Mouse (Mus musculus): ENCODE results near the gene Zfp451.
A peak's percentile ranks its signal among the peaks of the same experiment; 100 is the strongest.
"Not testable (repeated sequence)": the region's sequence is repeated elsewhere in the genome, so short reads cannot be mapped to it uniquely, and the experiment has no call there.

Zfp451 gene

GRCm38 (mm10) chr1:33757491-33758041, 56.8 kb downstream of the Zfp451 start, which contains the start of gene Bag2:
Bag2 (minus strand) TSS chr1:33757795.
- DNase-seq (ENCODE audit: low spot score) = peak; percentile 67

- DNase-seq (ENCODE audit: low spot score) = peak; percentile 48
Measured at GRCm38 (mm10) chr1:33757033-33757413, 57.4 kb downstream of the Zfp451 start.

DNA sequence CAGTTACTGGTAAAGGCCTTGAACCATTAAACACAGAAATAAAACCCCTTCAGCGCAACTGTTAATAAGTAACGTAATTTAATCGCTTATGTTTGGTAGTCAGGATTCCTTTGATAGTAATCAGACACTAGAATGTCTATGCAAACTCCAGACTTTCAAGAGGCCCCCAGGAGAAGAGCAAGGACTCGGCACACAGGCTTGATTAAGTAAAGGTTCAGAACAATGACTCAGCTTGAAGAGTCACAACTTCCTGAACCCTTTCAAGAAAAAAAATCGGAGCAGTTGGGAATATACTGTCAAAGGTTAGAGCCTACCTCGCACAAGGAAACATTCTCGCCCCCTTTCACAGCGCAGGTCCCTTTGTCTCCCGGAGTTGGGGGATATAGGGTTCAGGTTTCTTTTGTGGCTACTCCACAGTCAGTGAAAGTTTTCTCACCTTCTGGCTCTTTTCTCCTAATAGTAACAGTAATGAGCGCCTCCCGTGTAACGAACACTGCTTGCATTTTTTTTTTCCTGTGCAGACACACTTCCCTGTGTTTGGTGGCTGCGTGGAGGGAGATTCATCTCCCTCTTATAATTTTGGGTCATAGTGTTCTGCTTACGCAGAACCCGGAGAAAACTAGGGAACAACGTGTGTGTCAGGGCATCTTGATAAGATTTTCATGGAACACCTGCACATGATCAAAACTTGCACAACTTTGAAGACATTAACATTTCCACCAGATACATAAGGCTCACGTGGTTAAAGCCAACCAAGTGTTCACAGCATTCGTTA, 58.0 kb downstream of the Zfp451 start:
- peak; percentile 11 for DNase-seq (ENCODE audit: low spot score)

DNA sequence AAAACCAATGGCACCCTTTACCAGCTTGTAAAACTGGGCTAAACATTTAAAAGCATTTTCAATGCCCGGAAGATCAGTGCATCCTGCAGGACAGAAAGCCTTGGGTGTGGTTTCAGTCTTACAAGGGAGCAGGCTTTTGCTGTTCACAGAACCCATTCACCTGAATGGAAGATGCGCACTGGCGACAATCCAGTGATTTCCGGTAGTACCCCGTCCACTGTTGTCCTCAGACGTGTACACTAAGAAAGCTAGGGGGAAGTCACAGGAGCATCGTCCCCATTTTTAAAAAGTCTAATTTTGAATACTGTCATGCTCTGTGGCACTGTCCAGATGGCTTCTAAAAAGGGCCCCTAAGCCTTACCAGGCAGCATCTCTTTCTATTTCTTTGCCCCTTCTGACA, 58.6 kb downstream of the Zfp451 start:
- DNase-seq (ENCODE audit: low spot score) = no peak

- DNase-seq (ENCODE audit: low spot score) = no peak
Measured at GRCm38 (mm10) chr1:33754965-33755735, 59.2 kb downstream of the Zfp451 start.

GRCm38 (mm10) chr1:33754089-33754488, 60.3 kb downstream of the Zfp451 start:
- no peak for DNase-seq (ENCODE audit: low spot score)

- no peak for DNase-seq (ENCODE audit: low spot score)
Measured at GRCm38 (mm10) chr1:33751283-33751682, 63.1 kb downstream of the Zfp451 start.

- DNase-seq (ENCODE audit: low spot score) = not testable (repeated sequence)
Measured at GRCm38 (mm10) chr1:33749709-33750108, 64.7 kb downstream of the Zfp451 start.

GRCm38 (mm10) chr1:33749109-33749508, 65.3 kb downstream of the Zfp451 start:
- DNase-seq (ENCODE audit: low spot score) = no peak

DNA sequence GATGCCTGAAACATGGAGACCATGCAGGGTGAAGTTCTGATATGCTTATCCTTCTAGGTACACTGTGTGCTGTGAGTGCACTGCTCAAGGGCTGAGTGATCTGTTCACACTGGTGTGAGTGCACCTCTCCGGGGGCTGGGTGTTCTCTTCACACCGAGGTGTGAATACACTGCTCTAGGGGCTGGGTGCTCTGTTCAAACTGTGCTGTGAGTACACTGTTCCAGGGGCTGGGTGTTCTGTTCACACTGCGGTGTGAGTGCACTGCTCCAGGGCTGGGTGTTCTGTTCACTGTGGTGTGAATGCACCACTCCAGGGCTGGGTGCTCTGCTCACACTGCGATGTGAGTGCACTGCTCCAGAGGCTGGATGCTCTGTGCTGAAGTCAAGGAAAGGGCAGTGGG, 68.5 kb downstream of the Zfp451 start:
- DNase-seq (ENCODE audit: low spot score) = no peak

GRCm38 (mm10) chr1:33744815-33745214, 69.6 kb downstream of the Zfp451 start:
- DNase-seq (ENCODE audit: low spot score) = not testable (repeated sequence)

- DNase-seq (ENCODE audit: low spot score) = peak; percentile 54
Measured at GRCm38 (mm10) chr1:33742903-33743302, 71.5 kb downstream of the Zfp451 start.

GRCm38 (mm10) chr1:33739302-33739701, 75.1 kb downstream of the Zfp451 start:
- peak; percentile 92 for DNase-seq (ENCODE audit: low spot score)

DNA sequence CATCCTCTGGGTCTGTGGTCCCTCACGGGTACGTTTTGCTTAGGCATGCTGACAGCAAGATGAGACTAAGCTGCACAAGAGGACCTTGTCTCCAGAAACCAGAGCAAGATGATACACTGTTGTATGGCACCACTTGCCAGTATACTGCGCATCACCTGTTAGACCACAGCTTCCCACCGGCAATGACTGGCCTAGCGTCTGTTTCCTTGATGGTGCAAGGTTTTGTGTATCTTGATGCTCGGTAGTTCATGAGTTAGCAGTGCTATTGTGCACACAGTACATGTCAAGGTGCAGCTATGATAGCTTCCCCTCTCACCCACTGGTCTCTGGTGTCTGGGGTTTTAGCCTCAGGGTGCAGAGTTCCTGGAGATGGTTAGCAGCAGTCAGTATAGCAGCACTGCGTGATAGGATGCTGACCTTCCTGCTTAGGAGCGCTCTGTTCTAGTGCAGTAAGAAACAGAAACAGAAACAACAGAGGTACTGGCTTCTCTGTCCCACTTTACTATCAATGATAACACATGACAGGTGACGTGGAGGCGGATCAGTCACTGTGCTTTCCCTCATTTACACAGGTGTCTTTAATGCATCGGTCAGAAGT, 75.6 kb downstream of the Zfp451 start:
- no peak for DNase-seq (ENCODE audit: low spot score)

DNA sequence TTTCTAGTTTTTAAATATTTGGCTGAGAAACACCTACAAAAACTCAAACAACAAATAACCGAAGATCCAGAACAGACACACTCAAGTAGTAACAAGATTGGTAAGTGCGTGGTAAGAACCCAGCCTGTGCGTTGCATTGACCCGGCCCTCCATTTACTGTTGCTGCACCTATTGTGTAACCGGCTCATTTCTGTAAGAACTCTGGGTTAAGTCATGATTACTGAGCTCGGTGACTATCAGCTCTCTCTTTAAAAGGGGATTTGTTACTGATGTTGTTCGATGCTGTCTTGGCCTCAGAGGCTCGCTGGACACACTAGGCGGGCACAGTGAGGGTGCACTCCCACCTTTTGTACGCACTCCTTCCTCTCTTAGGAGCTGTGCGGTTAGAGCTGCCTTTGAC, 76.1 kb downstream of the Zfp451 start:
- DNase-seq (ENCODE audit: low spot score) = no peak

- DNase-seq (ENCODE audit: low spot score) = no peak
Measured at GRCm38 (mm10) chr1:33734001-33734685, 80.3 kb downstream of the Zfp451 start.

DNA sequence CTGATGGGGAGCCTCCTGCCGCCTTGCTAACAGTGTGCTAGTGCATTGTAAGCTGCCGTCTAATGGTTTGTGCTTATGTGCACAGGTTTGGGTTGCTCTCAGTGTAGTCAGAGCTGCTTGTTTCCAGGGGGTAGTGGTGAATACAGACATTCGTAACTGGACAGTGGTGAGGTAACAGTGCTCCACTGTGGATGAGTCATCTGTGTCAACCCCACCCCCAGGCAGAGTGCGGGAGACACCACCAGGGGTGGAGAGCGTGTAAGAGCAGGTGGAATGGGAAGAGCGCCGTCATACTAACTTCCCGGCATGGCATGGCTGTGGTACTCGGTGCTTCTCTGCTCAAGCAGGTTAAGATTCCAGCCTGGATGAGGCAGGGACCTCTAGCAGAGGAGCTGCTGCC, 81.4 kb downstream of the Zfp451 start:
- DNase-seq (ENCODE audit: low spot score) = no peak

DNA sequence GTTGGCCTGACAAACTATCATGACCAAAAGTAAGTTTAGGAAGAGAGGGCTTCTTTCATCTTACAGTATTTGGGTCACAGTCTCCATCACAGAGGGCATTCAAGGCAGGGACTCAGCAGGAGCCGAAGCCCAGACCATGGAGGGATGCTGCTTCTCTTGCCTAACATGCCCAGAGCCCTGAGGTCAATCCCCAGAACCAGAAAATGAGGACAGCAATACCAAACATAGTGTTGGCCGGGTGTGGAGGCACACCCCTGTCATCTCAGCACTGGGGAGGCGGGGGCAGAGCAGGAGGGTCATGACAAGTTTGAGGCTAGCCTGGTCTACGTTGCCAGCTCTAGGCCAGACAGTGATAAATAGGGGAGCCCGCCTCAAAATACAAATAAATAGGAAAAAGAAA, 89.3 kb downstream of the Zfp451 start:
- DNase-seq (ENCODE audit: low spot score) = no peak

GRCm38 (mm10) chr1:33724516-33724915, 89.9 kb downstream of the Zfp451 start:
- DNase-seq (ENCODE audit: low spot score) = no peak

- no peak for DNase-seq (ENCODE audit: low spot score)
Measured at GRCm38 (mm10) chr1:33721020-33721419, 93.4 kb downstream of the Zfp451 start.

GRCm38 (mm10) chr1:33720231-33720630, 94.2 kb downstream of the Zfp451 start:
- DNase-seq (ENCODE audit: low spot score) = no peak

- DNase-seq (ENCODE audit: low spot score) = peak; percentile 85
Measured at GRCm38 (mm10) chr1:33719733-33720225, 94.6 kb downstream of the Zfp451 start, which contains the start of gene Rab23. Rab23 (plus strand) TSS chr1:33719887.
